7 mouse cellular contexts compared by ENCODE assay signal in genomic region chr2:163697764-163698480, GRCm38 (mm10). TPM values are rescaled to one million over a fixed set of nuclear protein-coding genes. Genes with fewer than 3 reads are reported as not detected.
DNase-seq lines count a peak whose midpoint lies in the region; ATAC-seq and TF ChIP-seq lines count a peak whose summit lies in the region.

No protein-coding gene starts in this region.

- no peak for ATAC-seq in hindbrain, postnatal 0 days
- peak; percentile 74 for ATAC-seq in lung, postnatal 0 days
- ATAC-seq in megakaryocyte-erythroid progenitor cell, adult 5-6 weeks (replicated peaks; ENCODE audit: low FRiP score, low TSS enrichment, poor library complexity, severe bottlenecking), result no peak
- ATAC-seq in forebrain, embryonic 11.5 days (replicated peaks; ENCODE audit: low FRiP score), result no peak

- no peak overlapping the region for H3K9ac ChIP-seq in hindbrain, postnatal 0 days (replicated peaks; ENCODE audit: low read length)
- H3K9ac ChIP-seq in lung, postnatal 0 days (replicated peaks; ENCODE audit: low read depth), result no peak overlapping the region
- no peak overlapping the region for H3K9ac ChIP-seq in forebrain, embryonic 11.5 days (ENCODE audit: low read length)

- no peaks in the 10 kb centered on the region for H3K27me3 ChIP-seq in hindbrain, postnatal 0 days (ENCODE audit: insufficient read depth, low read length)
- H3K27me3 ChIP-seq in lung, postnatal 0 days (replicated peaks; ENCODE audit: insufficient read depth, low read length), result no peaks in the 10 kb centered on the region
- no peaks in the 10 kb centered on the region for H3K27me3 ChIP-seq in forebrain, embryonic 11.5 days (ENCODE audit: control insufficient read depth, insufficient read depth, low read length)

- no peaks in the 10 kb centered on the region for H3K36me3 ChIP-seq in hindbrain, postnatal 0 days (ENCODE audit: insufficient read depth, low read length)
- no peaks in the 10 kb centered on the region for H3K36me3 ChIP-seq in lung, postnatal 0 days (ENCODE audit: insufficient read depth, low read length)
- H3K36me3 ChIP-seq in forebrain, embryonic 11.5 days (ENCODE audit: control insufficient read depth, insufficient read depth, low read length), result no peaks in the 10 kb centered on the region

- no peak overlapping the region for H3K4me2 ChIP-seq in hindbrain, postnatal 0 days (ENCODE audit: low read depth, low read length)
- H3K4me2 ChIP-seq in lung, postnatal 0 days (replicated peaks; ENCODE audit: low read depth, low read length), result peak overlapping the region; percentile 27; the same call in 1 of the 2 replicates
- H3K4me2 ChIP-seq in forebrain, embryonic 11.5 days (ENCODE audit: low read depth, low read length, severe bottlenecking), result no peak overlapping the region

- 0 out of 2 replicates have a peak overlapping the region, but pooled peaks have one; percentile 16 for H3K27ac ChIP-seq in hindbrain, postnatal 0 days
- peak overlapping the region; percentile 82 for H3K27ac ChIP-seq in lung, postnatal 0 days (ENCODE audit: low read length)
- H3K27ac ChIP-seq in forebrain, embryonic 11.5 days (ENCODE audit: low read depth, low read length), result no peak overlapping the region

- H3K4me1 ChIP-seq in hindbrain, postnatal 0 days (ENCODE audit: insufficient read depth, low read length), result peaks cover 4% of the 10 kb centered on the region; the same call in 1 of the 2 replicates
- peaks cover 28% of the 10 kb centered on the region for H3K4me1 ChIP-seq in lung, postnatal 0 days (ENCODE audit: insufficient read depth, low read depth, low read length)
- peaks cover 2% of the 10 kb centered on the region; the same call in 1 of the 2 replicates for H3K4me1 ChIP-seq in forebrain, embryonic 11.5 days (replicated peaks; ENCODE audit: control insufficient read depth, insufficient read depth, low read length)

- no peak for TF ChIP-seq CTCF in hindbrain, postnatal 0 days (IDR thresholded peaks at IDR 0.05; ENCODE audit: low read depth)
- TF ChIP-seq CTCF in lung, postnatal 0 days (IDR thresholded peaks at IDR 0.05), result no peak

- TF ChIP-seq EP300 in lung, postnatal 0 days (IDR thresholded peaks at IDR 0.05), result no peak

- peak; percentile 54 for DNase-seq in CD4-positive, CD25-positive, alpha-beta regulatory T cell, adult 2 months (ENCODE audit: low read depth, low spot score)
- peak; percentile 77 for DNase-seq in brain, adult 2 months (ENCODE audit: low read depth, low spot score)
- DNase-seq in hindbrain, postnatal 0 days (ENCODE audit: low spot score), result no peak
- peak; percentile 81 for DNase-seq in lung, postnatal 0 days (ENCODE audit: low spot score)
- DNase-seq in urinary bladder, postnatal 25 days (ENCODE audit: low spot score), result no peak
- no peak for DNase-seq in forebrain, embryonic 11.5 days (ENCODE audit: low spot score)

- no peaks in the 10 kb centered on the region for H3K9me3 ChIP-seq in hindbrain, postnatal 0 days (ENCODE audit: low read length)
- H3K9me3 ChIP-seq in lung, postnatal 0 days (ENCODE audit: low read length), result no peaks in the 10 kb centered on the region
- no peaks in the 10 kb centered on the region for H3K9me3 ChIP-seq in forebrain, embryonic 11.5 days (ENCODE audit: control insufficient read depth, low read length)

- H3K4me3 ChIP-seq in hindbrain, postnatal 0 days (ENCODE audit: low read length), result no peak overlapping the region
- H3K4me3 ChIP-seq in lung, postnatal 0 days (ENCODE audit: low read depth, low read length), result no peak overlapping the region
- no peak overlapping the region for H3K4me3 ChIP-seq in forebrain, embryonic 11.5 days (ENCODE audit: low read depth, low read length)

- WGBS in hindbrain, postnatal 0 days, result 52% methylated on average over 13 of the region's 16 CpGs
- WGBS in lung, postnatal 0 days, result 24% methylated on average over 14 of the region's 16 CpGs
- 69% methylated on average over 13 of the region's 16 CpGs for WGBS in forebrain, embryonic 11.5 days

RNA-seq across cellular contexts. Expression of gene Pkig, which starts 39.7 kb away (rescaled TPM):
- total RNA-seq in hindbrain, postnatal 0 days (2014; rRNA removed), result 70.8 and 95.2 TPM in 2 replicates
- 136 and 141 TPM in 2 replicates for polyA plus RNA-seq in hindbrain, postnatal 0 days (2015; fragmentation: Nextera tagmentation; extraction: Ambion mirVana)
- polyA plus RNA-seq in lung, postnatal 0 days (2015; fragmentation: Nextera tagmentation; extraction: Ambion mirVana), result 95.2 and 106 TPM in 2 replicates
- 92.1 and 105 TPM in 2 replicates for total RNA-seq in megakaryocyte-erythroid progenitor cell, adult 5-6 weeks (2014; fragmentation: Nextera tagmentation)
- total RNA-seq in megakaryocyte-erythroid progenitor cell, adult 5-6 weeks (2017), result 38.2 and 70.3 TPM in 2 replicates
- 189 and 193 TPM in 2 replicates for polyA plus RNA-seq in forebrain, embryonic 11.5 days (2014; fragmentation: Nextera tagmentation; extraction: Ambion mirVana)

RNA-seq across cellular contexts. Expression of gene Ada, which starts 52.1 kb away (rescaled TPM):
- 2.2 and 3.4 TPM in 2 replicates for total RNA-seq in hindbrain, postnatal 0 days (2014; rRNA removed)
- 3.2 and 3.4 TPM in 2 replicates for polyA plus RNA-seq in hindbrain, postnatal 0 days (2015; fragmentation: Nextera tagmentation; extraction: Ambion mirVana)
- polyA plus RNA-seq in lung, postnatal 0 days (2015; fragmentation: Nextera tagmentation; extraction: Ambion mirVana), result 3.2 and 3.6 TPM in 2 replicates
- 8.0 and 10.6 TPM in 2 replicates for total RNA-seq in megakaryocyte-erythroid progenitor cell, adult 5-6 weeks (2014; fragmentation: Nextera tagmentation)
- total RNA-seq in megakaryocyte-erythroid progenitor cell, adult 5-6 weeks (2017), result 9.1 and 14.4 TPM in 2 replicates
- 8.1 and 10.1 TPM in 2 replicates for polyA plus RNA-seq in forebrain, embryonic 11.5 days (2014; fragmentation: Nextera tagmentation; extraction: Ambion mirVana)

RNA-seq across cellular contexts. Expression of gene Serinc3, which starts 53.0 kb away (rescaled TPM):
- total RNA-seq in hindbrain, postnatal 0 days (2014; rRNA removed), result 82.6 and 97.4 TPM in 2 replicates
- polyA plus RNA-seq in hindbrain, postnatal 0 days (2015; fragmentation: Nextera tagmentation; extraction: Ambion mirVana), result 35.9 and 36.5 TPM in 2 replicates
- polyA plus RNA-seq in lung, postnatal 0 days (2015; fragmentation: Nextera tagmentation; extraction: Ambion mirVana), result 96.7 and 106 TPM in 2 replicates
- total RNA-seq in megakaryocyte-erythroid progenitor cell, adult 5-6 weeks (2014; fragmentation: Nextera tagmentation), result 438 and 460 TPM in 2 replicates
- 469 and 531 TPM in 2 replicates for total RNA-seq in megakaryocyte-erythroid progenitor cell, adult 5-6 weeks (2017)
- 28.9 and 30.7 TPM in 2 replicates for polyA plus RNA-seq in forebrain, embryonic 11.5 days (2014; fragmentation: Nextera tagmentation; extraction: Ambion mirVana)

Comparison
In these comparisons a context has a peak if more than half of its experiments do, and no peak if none do; other contexts are left out.
1. DNase-seq: peak in CD4-positive, CD25-positive, alpha-beta regulatory T cell, adult 2 months (single experiment), brain, adult 2 months (single experiment) and lung, postnatal 0 days (single experiment); none in hindbrain, postnatal 0 days (single experiment), urinary bladder, postnatal 25 days (single experiment) and forebrain, embryonic 11.5 days (single experiment).